Mouse (Mus musculus) left cerebral cortex, postnatal 10 days (tissue): Measurements from ENCODE around the gene Gm20388. TPM values are rescaled to one million over a fixed set of nuclear protein-coding genes. Genes with fewer than 3 reads are reported as not detected.
"Not testable (repeated sequence)": the region's sequence is repeated elsewhere in the genome, so short reads cannot be mapped to it uniquely, and the experiment has no call there.

Experiments
- DNase-seq, 2 experiments: peaks; one replicate each; pipeline ENCODE4 v3.0.0; 2021 to 2022; ENCODE audit warnings: low spot score in 2 of 2, mixed read lengths in 1 of 2; ENCODE audit errors: extremely low spot score in 1 of 2
- intact Hi-C: fragments of 180-260 bp; cut with DNase I; formaldehyde crosslinking; loops from one replicate; pipeline ENCODE4 v1.15.1; 2025
- total RNA-seq, 2 experiments: library from RNA; stranded (reverse); gene quantifications; 2 replicates each; pipeline ENCODE4 v1.2.3; 2021

Gene Gm20388
- total RNA-seq, 2 experiments from 2014 or later: 4.4 to 9.0 TPM

DNA sequence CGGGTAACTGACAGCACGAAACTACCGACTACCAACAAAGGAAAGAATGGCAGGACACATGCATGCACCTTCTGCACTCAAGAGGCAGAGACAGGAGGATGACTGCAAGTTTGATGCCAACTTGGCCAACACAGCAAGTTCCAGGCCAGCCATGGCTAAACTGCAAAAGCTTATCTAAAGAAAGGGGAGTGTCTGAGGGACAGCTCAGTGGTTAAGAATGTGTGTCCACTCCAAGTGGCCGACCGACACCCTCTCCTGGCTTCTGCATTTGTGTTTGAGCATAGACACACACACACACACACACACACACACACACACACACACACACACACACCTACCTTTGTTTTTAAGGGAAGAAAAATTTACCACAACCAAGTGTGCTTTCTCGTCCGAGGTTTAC, 3367.8 kb downstream of the Gm20388 start:
- intact Hi-C loops: no loop called here
- no peak for DNase-seq

GRCm38 (mm10) chr8:123279828-123280227, 3369.2 kb downstream of the Gm20388 start:
- intact Hi-C loops: no loop called here
- DNase-seq: no peak

GRCm38 (mm10) chr8:123280302-123281094, 3369.9 kb downstream of the Gm20388 start:
- intact Hi-C loops: no loop called here
- no peak for DNase-seq

DNA sequence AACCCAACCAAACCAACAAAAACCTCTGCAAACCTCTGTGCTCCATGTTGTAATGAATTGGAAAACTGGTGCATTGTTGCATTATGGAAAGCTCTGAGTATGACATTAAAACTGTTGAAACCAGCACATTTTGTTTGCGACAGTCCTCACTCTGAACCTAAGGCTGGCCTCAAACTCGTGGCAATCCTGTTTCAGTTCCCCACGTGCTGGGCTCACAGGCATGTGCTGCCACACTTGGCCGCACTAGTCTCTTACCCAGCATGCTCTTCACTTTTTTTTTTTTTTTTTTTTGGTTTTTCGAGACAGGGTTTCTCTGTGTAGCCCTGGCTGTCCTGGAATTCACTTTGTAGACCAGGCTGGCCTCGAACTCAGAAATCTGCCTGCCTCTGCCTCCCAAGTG, 3372.4 kb downstream of the Gm20388 start:
- DNase-seq, intact Hi-C loops: not testable (repeated sequence)

DNA sequence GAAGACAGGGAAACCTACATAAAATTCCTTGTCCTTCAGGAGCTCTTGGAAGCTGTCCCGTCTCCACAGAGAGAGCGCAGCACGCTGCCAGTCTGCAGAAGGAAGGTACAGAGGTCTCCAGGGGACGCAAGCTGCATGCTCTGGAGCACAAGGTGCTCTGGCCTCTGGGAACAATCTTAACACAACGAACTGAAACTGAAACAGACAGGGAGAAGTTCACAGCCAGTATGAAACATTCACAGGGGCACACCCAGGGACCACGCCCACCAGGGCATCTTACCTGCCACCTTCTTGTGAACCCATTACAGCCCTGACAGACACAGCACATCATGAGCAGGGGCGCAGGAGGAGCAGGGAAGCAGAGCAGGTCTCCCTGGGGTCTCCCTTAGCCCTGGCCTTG, 3373.3 kb downstream of the Gm20388 start:
- DNase-seq: no peak
- intact Hi-C loops: no loop called here

GRCm38 (mm10) chr8:123284493-123284892, 3373.9 kb downstream of the Gm20388 start:
- DNase-seq: no peak
- intact Hi-C loops: no loop called here

DNA sequence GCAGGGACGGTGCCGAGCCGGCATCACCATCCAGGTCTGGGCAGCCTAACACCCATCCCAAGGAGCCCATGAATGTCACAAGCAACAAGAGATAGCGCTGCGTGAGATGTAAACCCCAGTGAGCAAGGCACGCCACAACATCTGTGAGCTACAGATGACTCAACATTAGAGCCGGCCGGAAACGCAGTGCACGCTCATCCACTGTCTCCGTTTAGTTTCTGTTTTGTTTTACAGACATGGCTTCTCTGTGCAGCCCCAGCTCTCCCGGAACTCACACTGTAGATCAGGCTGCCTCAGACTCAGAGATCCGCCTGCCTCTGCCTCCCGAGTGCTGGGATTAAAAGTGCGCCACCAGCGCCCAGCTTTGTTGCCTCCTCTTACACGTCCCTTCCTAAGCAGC, 3376.7 kb downstream of the Gm20388 start:
- intact Hi-C loops: no loop called here
- DNase-seq: no peak

GRCm38 (mm10) chr8:123290166-123290565, 3379.5 kb downstream of the Gm20388 start:
- DNase-seq: peak; percentile 24 to 50
- intact Hi-C loops: no loop called here

DNA sequence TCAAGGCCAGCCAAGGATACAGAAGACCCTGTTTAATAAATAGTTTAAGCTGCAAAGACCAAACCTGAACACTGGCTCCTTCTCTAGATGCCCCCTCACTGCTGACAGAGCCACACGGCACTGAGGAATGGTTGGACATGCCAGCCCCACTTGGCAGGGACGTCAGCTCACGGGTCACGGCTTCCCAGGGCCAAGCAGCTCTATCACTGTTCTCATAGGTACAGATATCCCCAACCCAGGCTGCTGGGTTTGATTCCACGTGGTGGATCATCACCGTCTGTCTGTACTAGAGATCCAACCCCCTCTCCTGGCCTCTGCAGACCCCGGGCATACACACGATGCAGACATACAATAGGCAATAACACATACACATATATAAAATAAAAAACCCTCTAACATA, 3380.0 kb downstream of the Gm20388 start:
- intact Hi-C loops: no loop called here
- no peak for DNase-seq

DNA sequence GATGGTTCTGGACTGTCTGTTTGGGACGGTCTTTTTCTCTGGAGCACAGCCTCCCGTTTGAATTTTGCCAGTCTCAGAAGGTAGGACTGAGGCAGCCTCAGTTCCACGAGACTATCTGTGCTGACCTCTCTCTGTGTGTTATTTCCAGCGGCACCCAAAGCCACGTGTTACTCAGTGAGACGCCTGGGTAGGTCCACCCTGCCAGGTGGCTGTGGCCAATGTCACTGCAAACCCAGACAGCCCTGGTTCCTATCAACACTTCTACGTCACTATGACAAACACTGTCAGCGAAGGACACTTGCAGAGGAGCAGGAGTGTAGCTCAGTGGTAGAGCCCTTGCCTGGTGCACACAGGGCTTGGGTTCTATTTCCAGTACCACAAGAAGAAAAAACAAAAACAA, 3381.1 kb downstream of the Gm20388 start:
- DNase-seq: no peak
- intact Hi-C loops: no loop called here

DNA sequence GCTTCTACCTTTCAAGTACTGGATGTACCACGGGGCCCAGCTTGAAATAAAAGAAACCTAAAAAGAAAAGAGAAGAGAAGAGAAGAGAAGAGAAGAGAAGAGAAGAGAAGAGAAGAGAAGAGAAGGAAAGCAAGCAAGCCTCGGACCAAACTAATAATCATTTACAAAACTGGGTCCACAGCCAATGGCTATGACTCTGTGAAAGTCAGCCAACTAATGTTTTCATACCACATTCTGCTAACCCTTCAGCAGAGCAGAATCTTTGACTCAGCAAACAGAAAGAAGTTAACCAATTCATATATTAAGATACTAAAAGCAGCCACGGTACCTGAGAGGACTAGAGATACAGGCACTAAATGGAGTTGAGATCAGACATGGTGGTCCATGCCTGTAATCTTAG, 3381.6 kb downstream of the Gm20388 start:
- DNase-seq: no peak
- intact Hi-C loops: no loop called here

DNA sequence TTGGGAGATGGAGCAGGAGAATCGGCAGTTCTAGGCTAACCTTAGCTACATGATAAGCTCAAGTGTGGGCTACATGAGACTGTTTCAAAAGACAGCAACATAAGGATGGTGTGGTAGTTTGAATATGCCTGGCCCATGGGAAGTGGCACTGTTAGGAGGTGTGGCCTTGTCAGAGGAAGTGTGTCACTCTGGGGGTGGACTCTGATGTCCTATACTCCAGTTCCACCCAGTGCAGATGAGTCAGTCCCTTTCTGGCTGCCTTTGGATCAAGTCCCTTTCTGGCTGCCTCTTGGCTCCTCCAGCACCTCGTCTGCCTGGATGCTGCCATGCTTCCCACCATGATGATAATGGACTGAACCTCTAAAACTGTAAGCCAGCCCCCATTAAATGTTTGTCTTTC, 3382.1 kb downstream of the Gm20388 start:
- DNase-seq: no peak
- intact Hi-C loops: no loop called here

DNA sequence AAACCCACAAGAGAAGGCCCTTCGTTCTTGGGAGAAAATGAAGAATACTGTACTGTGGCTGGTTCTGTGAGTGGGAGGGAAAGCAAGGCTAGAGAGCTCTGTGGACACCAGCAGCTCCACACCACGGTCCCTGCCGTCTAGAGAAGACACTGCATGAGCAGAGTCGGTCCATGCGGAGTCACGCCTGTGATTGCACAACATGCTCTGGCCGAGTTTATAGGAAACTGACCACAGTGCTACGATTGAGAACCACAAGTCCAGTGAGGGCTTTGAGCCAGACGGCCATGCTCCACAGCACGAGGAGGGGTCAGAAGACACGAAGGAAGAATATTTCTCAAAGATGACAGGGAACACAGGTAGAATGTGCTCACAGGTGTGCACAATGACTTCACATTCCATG, 3387.7 kb downstream of the Gm20388 start:
- intact Hi-C loops: no loop called here
- DNase-seq: no peak

GRCm38 (mm10) chr8:123308738-123309137, 3398.1 kb downstream of the Gm20388 start:
- intact Hi-C loops: no loop called here

DNA sequence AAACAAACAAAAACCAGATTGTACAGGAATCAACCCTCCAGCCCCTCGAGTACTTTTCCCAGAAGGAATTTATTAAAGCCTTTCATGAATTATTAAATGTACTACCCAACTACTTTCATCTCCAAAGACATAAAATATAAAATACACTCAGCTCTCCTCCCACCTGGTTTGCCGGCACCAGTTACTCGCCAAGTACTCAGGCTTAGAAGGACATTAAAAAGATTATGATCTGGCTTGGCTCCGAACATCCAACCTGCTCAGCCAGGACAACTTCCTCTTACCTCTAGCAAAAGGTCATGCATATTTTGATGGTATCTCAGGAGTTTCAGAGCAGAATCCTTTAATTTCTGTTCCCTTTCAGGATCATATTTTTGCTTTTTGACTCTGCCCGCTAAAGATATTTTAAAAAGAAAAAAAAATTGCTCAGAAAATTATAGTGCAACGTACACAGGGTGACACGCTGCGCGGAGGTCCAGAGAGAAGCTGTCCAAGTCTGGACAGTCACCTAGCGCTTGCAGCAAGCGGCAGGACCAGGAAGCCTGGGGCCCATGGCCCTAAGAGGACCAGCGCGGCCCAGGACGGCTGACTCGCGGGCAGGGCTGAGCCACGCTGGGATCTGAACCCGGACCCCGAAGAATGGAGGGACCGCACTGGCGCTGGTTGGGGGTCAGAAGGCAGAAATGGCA, 3407.3 kb downstream of the Gm20388 start:
- DNase-seq: no peak
- intact Hi-C loops: loop anchor here (5.0 kb wide), 1 partner anchor 44 kb away; no protein-coding TSS in a partner anchor

More at GRCm38 (mm10) chr8:123308738-123309137, 3398.1 kb downstream of the Gm20388 start:
- DNase-seq: no peak

- DNase-seq: peak; percentile 89 to 96
- intact Hi-C loops: loop anchor here (5.0 kb wide), 1 partner anchor 44 kb away; no protein-coding TSS in a partner anchor
These were observed 3407.8 kb downstream of the Gm20388 start, which contains the start of gene Fanca for GRCm38 (mm10) chr8:123318467-123318911. Gene Fanca, minus strand, starts transcription at chr8:123318576.

GRCm38 (mm10) chr8:123319522-123320164, 3409.0 kb downstream of the Gm20388 start:
- no peak for DNase-seq
- intact Hi-C loops: loop anchor here (5.0 kb wide), 1 partner anchor 43 kb away; no protein-coding TSS in a partner anchor

GRCm38 (mm10) chr8:123328552-123328951, 3417.9 kb downstream of the Gm20388 start:
- DNase-seq: no peak
- intact Hi-C loops: no loop called here

GRCm38 (mm10) chr8:123329350-123329749, 3418.7 kb downstream of the Gm20388 start:
- DNase-seq: no peak
- intact Hi-C loops: no loop called here
